Mouse (Mus musculus) layer of hippocampus, adult 11-12 months (tissue): ENCODE data around the gene Map7.

Experiments used
- DNase-seq: peaks from one replicate; pipeline ENCODE4 v3.0.0; 2022; ENCODE audit warnings: low spot score

Gene Map7

DNA sequence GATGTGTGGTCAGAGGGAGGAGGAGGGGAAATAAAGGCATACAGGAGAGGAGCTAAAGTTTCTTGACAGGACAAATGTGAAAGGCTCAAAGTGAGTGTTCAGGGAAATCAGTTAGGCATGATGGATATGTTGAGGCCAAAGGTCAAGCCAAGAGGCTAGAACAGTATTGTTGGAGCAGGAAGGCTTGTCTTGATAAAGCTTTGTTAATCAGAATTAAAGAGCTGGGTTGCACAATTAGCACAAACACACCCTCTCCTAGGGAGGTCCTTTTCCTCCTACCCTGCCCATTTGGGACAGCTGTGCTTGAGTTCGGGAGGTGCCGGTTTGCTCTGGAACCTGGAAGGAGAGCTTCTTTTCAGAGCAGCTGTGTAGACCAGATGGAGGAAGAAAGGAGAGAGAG lies 5.2 kb downstream of the Map7 start:
- DNase-seq: no peak

DNA sequence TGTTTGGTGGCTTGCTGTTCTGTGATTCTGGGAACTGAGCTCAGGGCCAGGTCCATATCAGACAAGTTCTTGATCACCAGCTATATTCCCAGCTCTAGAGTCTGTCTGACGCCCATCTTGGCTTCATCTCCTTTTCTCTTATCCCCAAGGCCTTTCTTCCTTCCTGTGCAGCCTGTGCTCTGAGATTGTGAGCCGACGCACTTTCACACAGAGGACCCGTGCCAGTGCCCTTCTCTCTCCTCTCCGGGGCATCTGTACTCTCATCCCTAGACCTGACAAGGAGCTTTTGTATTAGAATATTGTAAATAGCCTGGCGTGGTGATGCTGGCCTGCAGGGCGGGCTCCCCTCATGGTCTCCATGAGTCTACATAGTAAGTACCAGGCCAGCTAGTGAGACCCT lies 7.1 kb downstream of the Map7 start:
- no peak for DNase-seq

DNA sequence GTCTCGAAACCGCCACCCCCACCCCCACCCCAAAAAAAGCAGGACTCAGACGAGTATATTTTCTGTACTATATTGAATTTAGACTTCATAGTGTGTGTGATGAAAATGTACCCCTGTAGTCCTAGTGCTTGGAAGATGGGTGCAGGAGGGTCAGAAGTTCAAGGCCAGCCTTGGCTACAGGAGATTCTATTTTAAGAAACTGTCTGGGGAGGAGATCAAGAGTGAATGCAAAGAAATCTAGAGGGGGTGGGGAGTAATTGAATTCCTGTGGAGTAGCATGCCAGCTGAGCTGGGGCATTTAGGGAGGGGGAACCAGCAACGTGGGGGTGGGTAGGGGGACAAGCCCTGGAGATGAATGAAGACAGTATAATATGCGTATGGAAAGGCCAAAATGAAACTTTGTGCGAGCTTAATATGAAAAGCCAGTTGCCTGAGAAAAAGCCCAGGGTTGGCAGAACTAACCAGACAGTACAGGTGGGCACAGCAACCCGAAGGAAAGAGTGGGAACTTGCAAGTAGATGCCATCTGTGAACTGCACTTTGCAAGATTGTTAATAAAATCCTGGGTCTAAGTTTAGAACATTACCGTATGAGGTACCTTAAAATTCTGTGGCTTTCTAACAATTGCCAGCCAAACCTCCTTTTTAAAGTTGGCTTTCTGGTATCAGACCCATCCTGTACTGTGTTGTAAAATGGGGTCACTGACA lies 8.9 kb downstream of the Map7 start:
- DNase-seq: no peak

DNA sequence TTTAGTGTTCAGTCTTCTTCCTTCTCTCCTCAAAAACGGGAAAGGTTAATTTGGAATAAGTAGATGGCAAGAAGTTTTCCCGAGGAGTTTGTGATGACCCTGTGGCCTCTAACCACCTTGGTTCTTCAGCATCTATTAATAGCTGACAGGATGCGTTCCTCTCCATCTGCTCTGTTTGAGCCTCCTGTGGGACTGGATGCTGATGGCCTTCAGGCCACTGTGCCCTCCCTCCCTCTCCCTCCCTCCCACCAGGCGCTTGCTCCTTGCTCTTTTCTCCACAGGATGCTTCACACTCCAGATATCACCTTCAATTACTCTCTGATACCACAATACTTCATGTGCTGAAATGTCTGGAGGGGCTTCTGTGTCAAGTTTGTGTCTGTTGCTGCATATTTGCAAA lies 10.5 kb downstream of the Map7 start:
- no peak for DNase-seq

DNA sequence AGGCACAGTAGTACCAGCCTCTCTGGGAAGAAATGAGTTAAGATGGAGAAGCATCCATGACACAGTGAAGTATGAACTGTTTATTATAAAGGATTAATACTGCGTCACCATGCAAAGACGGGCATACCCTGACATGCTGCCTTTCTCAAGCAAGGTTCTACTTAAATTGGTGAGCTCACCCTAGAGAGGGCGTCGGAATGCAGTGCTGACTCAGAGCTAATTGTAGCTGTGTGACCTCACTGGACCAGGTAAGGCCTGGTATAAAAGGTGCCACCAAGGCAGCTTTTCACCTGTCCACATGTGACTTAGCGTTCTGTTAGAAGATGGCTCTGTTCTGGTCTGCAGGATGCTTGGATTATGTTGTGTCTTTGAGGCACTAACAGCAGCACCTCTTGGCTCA lies 11.0 kb downstream of the Map7 start:
- DNase-seq: no peak

DNA sequence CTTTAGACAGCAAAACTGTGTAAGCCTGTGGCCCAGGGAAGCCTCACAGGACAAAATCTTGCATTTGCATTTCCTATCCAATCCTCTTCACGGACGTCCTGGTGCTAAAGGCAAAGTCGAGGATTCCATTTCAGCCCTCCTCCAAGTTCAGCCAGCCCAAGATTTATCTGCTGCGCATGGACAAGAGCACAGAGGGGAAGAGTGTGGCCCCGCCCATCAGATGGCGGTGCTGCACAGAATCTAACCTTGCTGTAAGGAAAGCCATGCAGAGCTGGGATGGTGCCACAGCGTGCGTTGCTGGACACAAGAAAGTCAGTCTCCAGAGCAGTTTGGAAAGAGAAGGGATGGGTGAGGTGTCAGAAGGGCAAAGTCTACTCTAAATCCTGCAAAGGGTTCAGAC lies 12.6 kb downstream of the Map7 start:
- DNase-seq: no peak

DNA sequence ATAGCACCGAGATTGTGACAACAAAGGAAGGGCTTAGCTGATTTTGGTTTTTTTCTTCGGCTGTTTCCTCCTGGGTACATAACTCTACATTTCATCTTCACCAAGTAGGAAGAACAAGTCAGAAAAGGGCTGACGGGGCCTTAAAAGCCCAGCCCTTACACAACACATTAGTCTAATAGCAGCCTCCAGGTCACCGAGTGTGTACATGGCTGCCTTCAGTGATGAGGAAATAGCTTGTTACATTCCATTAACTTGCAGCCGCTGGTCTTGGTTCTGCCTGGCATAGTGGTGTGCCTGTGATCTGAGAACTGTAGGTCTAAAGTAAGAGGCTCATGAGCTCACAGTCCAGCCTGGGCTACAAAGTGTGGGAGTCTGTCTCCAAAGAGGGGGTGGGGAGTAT lies 16.5 kb downstream of the Map7 start:
- DNase-seq: no peak

DNA sequence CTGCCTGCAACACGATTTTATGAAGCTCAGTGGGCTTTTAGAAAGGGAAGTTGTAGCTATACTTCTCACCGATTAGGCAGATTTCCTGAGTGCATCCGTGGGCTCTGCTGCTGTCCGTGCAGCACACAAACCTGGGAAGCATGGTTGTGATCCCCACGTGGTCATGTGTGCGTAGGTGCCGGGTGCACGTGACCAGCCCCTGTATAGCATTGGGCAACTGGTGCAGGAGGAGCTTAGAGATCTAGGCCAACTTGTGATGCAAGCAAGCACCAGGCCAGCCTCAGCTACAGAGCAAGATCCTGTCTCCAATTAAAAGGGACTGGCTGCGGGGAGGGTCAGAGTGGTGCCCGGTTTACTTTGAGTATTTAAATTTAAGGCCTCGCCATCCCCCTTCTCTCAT lies 18.5 kb downstream of the Map7 start:
- no peak for DNase-seq

DNA sequence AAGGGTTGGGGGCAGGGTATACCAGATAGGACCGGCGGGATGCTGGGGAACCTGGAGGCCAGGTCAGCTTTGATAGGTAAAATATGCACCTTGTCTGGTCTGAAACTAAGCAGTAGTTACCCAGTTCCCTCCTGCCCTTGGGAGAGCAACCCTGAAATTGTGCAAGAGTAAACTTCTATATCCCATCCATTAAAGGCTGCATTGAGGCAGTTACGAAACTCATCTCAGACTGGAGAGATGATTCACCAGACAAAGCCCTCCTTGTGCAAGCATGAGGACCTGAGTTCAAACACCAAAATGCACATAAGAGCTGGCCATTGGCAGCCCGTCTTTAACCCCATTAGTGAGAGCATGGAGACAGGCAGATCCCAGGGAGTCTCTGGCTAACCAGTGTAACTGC lies 19.2 kb downstream of the Map7 start:
- no peak for DNase-seq

DNA sequence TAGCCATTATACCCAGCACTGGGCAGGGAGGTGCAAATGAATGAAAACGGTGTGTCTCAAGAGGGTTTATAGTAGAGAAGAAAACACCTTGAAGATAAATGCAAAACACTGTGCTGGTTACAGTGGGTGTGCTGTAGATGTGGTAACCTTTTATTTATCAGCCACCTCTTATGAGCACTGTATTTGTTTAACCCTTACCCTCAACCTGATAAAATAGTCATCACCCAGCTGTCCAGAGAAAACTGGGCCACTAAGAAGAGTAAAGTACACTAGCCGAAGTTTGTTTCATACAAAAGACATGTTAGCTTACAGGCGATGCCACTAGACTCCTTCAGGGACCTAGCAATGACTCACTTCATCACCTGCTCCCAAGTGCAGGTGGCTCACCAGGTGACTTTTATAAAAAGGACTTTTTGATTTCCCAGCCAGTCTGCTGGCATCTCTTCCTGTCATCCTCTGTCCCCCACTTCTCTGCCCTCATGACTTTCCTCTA lies 21.0 kb downstream of the Map7 start:
- DNase-seq: no peak

DNA sequence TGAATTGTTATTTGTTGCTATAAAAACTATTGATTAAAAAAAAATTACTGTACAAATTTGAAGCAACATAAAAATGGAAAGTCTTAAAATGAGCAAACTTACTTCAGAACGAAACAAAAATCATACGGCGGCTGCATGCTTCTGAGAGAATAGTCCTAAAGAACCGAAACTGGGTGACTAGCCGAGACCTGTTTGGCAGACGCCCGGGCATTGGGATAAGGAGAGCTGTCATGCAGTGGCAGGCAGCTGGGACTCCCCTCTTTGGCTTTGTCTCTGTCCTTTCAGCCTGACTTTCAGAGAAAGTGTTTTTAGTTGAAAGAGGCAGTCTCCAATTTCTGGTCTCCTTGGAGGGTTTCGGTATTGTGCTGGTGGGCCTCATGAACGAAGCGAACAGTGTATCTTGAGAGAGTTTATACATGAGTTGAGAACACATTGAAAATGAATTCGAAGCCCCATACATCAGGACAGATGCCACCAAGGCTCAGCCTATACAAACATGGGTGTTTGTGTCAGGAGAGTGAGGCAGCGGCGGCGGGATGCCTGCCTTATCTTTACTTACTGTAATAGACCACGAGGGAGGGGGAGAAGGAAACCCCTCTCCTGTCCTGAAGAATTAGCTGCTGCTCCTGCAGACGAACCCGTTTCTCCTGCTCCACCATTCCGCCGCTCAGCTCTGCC lies 21.8 kb downstream of the Map7 start:
- no peak for DNase-seq

DNA sequence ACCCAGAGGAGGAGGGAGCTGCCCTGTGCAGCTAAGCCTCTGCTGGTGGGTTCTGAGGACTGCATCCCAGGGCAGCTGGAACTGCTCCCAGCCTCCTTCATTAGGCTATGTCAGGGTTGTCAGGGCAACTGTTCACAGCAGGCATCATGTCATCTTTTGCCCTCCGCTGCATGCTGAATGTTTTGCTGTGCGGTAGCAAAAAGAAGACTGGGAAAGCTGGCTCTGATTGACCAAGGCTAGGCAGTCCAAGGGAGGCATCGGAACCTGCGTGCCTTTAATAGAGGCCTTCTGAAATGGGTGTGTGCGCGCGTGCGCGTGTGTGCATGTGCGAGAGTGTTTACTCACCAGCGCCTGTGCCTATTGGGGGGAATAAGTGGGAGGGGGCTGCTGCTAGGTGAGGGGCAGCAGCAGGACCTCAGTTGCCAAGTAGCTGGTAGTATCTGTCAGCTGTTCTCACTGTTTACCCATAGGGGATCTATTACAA lies 22.4 kb downstream of the Map7 start:
- peak; percentile 90 for DNase-seq

DNA sequence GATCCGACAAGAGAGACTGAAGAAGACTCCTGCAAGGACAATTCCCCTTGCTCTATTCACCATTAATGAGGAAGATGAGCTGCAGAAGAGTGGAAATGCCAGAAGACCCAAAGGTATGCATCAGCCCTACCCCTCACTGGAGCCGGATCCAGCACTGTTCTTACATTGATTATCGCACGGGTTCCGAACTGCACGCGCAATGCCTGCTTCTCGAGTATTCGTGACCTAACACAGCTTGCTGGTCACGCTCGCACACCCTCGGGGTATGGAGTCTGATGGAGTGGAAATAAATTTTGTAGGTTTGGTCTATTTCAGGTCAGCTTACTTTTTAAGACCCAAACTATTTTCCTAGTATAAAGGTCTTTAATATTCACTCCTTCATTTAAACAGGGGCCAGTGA lies 22.9 kb downstream of the Map7 start:
- peak; percentile 43 for DNase-seq

DNA sequence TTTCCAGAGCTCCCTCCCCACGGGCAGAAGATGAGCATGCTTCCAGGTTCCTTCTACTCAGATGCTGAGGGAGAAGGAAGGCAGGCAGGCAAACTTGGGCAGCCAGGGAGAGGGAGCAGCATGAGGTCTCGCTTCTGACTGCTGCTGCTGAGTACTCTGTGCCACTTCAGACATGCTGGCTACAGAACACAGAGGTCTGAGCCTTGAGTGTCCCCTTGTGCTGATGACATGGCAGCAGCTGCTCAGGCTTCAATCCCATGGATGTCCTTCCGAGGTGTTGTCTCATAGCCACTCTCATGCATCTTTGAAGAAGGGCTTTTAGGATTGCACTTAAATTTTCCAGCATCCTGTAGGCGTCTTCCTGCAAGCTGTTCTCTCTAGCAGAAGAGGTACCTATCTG lies 23.5 kb downstream of the Map7 start:
- peak; percentile 27 for DNase-seq

DNA sequence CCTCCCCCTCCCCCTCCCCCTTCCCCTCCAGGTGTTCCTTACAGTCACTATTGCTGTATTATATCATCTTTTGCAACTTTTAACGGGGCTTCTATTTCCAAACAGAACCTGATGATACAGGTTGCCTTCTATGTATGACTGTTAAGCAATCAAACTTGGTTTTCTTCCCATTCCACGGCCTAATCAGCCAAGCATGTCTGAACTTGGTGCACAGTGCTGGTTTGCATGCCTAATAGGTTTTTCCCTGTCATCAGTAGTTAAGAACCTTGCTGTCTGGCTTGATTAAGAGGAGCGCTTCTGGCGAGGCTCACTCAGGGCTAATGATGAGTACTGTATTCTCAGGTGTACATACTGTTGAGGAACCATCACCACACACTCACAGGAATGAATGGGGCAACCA lies 25.5 kb downstream of the Map7 start:
- DNase-seq: no peak

DNA sequence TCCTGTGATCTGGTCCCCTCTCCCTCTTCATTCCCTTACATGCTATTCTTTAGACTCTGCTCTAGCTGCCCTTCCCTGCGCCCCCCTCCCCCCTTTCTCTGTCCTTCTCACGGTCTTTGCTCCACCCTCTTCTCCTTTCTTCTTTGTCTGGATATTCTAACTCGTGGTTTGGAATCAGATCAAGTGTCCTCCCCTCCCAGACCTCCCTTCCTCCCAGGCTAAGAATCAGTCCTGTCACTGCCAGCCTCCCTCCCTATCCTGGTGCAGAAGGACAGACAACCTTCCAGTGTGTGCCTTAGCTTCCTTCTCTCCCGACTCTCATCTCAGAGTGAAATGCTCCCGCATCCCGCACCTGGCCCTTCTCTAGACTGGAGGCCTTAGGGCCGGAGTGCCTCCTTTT lies 27.8 kb downstream of the Map7 start:
- DNase-seq: peak; percentile 45

DNA sequence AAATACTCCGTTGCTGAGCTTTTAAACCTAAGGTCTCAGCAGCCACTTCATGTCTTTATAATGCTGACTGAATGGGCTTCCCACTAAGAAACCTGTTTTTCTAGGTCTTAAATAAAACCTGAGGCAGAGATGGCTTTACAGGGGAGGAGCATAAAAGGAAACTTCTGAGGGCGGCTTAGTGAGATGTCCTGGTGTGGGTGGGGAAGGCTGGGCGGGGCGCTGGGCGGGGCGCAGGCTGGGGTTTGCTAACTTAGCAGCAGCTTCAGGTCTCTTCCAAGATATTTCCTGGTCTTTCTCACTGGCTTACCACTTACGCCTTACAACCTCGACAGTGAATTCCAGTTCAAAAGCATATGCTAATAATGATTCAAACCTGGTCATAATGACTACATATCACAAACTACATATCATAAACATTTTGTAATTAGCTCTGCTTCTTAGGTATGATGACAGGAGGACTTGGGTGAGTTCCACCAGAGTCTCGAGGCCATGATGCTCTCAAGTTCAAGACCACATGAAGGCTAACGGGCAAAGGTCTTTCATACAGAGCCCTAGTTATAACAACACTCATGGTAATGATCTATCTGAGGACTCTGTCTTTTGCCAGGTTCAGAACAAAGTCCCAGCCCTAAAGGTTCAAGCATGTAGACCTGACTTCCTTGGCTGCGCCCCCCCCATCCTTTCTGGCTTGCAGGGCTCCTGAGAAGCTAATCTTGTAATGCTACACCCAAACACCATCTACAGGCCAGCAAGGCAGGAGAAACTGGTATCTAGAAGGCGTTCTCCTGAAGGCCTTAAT lies 30.7 kb downstream of the Map7 start:
- DNase-seq: no peak

DNA sequence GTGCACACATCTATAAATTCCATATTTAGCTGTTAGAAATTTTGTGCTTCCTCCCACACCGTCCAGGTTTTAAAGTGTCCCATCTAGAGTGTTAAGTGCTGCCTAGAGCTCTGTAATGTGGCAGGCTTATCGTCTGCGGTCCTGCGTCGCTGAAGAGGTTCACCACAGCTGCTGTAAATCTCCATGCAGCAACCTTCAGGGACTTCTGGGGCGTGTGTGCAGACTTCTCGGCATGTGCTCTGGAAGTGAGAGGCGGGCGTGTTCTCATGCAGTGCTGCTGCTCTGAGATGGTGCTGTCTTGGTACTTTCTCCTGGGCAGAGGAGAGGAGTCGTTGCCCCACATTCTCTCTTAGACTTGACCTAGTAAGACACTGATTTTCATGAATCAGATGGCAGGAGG lies 32.9 kb downstream of the Map7 start:
- no peak for DNase-seq

DNA sequence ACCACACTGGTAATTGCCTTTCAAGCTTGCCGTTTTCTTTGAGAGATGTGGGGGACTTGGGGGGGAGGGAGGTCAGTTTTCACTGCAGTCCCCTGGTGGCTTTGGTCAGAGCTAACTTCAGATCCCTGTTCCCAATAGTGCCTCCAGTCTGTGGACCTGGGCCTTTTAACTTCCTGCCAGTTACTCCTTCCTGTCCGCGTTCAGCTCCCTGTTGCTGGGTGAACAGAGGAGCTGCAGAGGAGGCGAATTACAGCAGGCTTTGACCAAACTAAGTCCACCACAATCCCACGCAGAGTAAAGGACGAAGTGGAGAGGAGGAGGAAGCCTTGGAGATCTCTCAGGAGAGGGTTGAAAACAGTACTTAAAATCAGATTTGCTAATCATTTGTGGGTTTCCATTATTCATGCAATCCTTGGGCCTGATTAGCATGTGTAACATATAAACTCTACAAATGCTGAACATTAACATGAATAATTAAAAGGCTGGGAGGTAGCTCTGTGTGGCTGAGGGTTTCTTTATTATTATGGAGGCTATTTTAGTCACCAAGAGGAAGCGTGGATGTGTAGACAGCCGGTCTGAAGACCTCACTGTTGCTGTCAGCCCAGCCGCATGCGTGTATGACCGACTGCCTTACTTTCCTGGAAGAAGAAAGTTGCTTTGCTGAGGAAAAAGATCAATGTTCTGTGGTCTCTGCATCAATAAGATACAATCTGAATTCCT lies 33.6 kb downstream of the Map7 start:
- DNase-seq: no peak

DNA sequence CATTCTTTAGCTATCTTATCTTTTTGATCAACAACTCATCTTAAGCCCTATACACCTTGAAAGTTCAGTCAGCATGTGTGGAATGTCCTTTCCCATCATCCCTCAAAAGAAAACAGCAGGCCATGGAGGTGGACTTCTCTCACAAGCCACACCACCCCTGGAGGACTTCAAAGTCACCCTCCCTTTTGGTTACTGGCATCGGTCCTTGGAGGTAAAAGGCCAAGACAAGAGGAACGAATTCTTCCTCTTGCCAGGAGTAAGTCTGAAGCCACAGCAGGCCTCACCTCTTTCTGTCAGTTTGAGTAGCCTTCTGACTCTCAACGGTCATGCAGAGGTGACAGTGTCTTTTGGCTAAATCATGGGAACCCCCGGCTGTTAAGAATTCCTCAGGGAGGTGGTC lies 36.1 kb downstream of the Map7 start:
- no peak for DNase-seq

DNA sequence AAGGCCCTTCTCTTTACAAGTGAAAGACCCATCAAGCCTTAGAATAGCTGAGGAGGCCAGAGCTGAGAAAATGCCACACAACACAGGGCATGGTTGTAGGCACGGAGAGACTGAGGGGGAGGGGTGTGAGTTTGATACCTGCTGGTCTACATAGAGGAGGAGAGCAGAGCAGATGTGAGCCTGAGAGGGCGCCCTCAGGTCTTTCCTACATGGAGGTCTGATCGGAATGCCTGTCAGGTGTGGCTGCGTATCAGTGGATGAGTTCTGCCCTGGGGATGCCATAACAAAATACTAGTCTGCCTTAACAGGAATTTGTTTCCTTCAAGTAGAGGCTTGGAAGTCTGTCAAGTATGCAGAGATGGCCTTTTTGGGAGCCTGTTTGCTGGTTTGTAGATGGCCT lies 37.0 kb downstream of the Map7 start:
- no peak for DNase-seq

DNA sequence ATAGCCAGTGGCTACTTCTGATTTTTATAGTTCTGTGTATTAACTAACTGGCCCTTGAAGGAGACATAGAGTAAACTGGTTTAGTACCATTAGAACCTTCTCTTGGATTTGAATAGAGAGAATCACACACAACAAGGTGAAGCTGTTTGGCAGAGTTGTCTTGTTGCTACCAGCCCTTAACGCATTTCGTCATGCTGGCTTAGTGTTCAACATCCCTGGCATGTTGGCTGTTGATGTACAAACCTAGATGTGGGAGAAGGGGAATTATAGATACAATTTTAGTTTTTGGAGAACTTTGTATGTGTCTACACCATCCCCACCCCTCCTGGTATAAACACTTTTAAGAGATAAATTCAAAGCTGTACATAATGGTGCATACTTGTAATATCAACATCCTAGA lies 37.5 kb downstream of the Map7 start:
- DNase-seq: no peak
